Mouse (Mus musculus): Measurements from ENCODE around the gene Smpdl3b.
"Not testable (repeated sequence)": the region's sequence is repeated elsewhere in the genome, so short reads cannot be mapped to it uniquely, and the experiment has no call there.

Smpdl3b gene

GRCm38 (mm10) chr4:132778562-132779201 is 21.6 kb upstream of the Smpdl3b start:
- peak; percentile 38 to 41 for DNase-seq

GRCm38 (mm10) chr4:132776764-132777163 is 19.7 kb upstream of the Smpdl3b start:
- DNase-seq, result peak; percentile 86

DNA sequence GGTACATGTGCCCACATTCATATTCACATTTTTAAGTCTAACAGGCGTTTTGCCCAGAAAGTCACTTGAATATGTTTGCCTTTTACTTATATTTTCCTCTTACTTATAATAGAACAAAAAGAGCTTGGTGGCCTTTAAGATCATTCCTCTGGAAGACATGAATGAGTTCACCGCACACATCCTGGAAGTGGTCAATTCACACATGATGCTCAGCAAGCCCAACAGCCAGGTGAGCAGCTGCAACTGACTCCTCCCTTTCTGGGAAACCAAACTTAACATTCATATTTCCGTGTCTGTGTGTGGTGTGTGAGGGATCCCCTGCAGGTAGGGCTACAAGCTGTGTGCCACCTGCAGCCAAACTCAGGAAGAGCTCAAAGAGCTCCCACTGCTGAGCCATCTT is 17.9 kb upstream of the Smpdl3b start:
- DNase-seq, result no peak

- no peak for DNase-seq
Measured at GRCm38 (mm10) chr4:132771776-132772175, 14.7 kb upstream of the Smpdl3b start.

DNA sequence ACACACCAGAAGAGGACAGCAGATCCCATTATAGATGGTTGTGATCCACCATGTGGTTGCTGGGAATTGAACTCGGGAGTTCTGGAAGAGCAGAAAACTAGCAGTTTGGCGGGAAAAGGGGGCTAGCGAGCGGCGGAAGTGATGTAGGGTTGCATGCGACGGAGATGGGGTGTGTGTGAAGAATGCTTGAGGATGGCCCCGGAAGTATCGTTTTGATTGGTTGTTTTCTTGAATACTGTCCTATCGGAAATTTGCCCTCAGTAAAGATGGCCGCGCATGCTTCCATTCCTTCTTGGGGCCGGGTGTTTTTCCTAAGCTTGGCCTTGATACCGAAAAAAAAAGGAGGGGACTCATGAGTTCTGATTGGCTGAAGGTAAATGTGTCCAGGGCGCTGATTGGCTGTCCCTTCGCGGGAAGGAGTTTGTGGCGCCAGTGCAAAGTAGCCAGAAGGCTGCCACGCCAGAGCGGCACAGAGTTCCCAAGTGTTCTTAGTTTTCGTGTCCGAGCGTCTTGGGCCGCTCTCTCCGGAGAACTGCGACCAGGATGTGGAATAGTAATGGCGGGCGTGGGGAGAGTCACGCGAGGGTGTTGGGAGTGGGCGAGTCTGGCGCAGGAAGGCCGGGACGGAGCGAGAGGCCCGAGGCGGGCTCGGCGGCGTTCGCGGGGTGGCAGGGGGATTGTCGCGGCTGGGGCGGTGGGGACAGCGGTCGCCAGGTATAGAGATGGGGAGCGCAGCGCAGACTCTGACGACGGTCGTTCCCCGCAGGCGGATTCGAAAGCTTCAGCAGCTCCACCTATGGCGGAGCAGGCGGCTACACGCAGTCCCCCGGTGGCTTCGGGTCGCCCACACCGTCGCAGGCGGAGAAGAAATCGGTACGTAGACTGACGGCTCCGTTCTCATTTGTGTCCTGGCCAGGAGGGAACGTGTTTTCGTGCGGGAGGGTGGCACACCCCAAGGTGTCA is 11.1 kb upstream of the Smpdl3b start, which contains the start of gene Rpa2:
Gene Rpa2, plus strand, starts transcription at position 419 of the 963 bp plus-strand sequence.
- DNase-seq, result peak; percentile 93 to 95

- not testable (repeated sequence) for DNase-seq
Measured at GRCm38 (mm10) chr4:132763125-132763524, 6.1 kb upstream of the Smpdl3b start.

DNA sequence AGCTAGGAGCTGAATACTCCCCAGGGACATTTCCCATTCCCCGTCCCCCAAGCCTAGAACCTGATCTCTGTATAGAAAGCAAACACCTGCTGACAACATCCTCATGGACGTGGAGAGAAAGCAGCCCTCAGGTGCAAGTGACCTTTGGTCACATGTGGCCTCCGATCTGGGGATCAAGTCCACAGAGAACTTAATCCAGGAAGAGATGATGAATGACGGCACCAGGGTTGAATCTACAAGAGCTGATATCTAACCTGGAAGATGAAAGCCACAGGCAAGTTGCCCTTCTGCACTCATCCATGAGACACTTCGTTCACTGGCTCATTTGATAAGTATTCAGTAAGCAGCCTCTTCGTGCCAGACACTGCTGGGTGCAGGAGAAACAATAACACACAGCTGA is 5.5 kb upstream of the Smpdl3b start:
- DNase-seq, result no peak

DNA sequence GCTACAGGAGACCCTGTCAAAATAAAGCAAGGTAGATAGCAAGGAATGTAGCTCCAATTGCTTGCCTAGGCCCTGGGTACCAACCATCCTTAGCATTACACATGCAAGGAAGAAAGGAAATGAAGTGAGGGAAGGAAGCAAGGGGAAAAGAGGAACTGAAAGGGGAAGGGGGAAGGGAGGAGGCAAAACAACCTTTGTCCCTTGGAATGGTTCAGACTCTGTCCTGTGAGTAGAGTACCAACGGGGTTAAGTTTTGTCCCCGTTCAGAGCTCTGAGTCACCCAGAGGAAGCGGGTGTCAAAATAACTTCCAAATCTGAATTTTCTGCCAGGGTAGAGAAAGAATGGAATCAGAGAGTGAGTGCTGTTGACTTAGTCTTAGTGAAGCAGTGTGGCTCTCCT is 3.2 kb upstream of the Smpdl3b start:
- peak in 1 of 2 experiments; percentile 8 for DNase-seq

DNA sequence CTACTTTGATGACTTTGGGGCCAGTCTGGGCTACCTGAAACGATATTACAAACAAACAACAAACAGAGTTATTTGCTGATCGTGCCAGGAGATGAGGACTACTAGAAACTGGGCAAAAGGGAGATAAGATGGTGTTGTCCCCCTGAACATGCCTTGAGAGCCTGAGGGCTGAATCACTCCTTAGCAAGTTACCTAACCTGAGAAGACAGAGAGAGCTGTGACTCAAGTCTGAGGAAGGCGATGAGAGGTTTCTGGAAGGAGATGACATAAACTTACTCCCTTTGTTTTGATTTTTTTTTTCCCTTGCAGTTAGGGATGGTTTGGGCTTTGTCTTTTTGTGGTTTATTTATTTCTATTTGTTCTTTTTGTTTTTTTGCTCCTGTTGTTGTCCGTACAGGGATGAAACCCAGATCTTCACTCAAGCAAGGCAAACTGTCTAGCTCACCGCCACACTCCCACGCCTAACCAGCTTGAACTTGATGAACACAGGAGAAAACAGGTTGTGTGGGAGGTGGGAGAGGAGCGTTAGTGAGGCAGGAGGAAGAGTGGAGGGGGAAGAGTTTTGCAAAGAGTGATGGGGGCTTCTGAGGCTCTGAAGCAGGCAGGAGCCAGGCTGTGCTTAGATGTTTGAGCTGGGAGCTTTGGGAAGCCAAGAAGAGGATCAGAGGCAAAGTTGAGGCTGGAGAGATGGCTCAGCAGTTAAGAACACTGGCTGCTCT is 740 bp upstream of the Smpdl3b start:
- DNase-seq, result no peak

DNA sequence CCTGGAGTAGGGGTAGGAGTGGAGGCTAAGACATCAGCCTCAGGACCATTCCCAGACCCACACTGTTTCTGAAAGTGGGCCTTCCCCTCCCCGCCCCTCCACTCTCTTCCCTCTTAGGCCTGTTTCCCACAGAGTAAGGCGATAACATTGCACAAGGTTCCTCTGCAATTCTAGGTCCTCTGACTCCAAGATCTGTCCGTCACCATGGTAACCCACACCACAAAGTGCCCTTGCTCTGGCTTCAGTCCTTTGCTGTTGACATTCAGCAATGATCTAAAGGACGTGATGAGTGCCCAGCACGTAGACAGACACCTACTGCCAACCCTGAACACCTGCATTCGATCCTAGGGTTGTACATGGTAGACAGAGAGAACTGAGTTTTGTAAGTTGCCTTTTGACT is 4.1 kb downstream of the Smpdl3b start:
- DNase-seq, result no peak

DNA sequence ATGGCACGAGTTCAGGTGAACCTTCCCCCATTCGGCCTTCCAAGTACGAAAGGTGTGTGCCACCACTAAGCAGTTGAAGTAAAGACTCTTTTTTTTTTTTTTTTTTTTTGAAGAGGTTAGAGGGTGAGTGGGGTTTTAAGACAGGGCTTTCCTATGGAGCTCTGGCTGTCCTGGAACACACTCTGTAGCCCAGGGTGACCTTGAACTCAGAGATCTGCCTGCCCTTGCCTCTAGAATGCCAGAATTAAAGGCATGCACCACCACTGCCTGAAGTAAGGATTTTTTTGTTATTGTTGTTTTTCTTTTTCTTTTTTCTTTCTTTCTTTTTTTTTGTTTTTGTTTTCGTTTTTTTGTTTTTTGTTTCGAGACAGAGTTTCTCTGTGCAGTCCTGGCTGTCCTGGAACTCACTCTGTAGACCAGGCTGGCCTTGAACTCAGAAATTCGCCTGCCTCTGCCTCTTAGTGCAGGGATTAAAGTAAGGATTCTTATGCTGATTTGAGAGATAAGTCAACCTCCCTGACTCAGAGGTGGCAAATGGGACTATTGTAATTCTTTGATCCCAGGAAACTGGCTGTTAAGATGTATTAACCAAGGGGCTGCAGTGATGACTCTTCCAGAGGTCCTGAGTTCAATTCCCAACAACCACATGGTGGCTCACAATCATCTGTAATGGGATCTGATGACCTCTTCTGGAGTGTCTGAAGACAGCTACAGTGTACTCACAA is 7.6 kb downstream of the Smpdl3b start:
- no peak for DNase-seq

DNA sequence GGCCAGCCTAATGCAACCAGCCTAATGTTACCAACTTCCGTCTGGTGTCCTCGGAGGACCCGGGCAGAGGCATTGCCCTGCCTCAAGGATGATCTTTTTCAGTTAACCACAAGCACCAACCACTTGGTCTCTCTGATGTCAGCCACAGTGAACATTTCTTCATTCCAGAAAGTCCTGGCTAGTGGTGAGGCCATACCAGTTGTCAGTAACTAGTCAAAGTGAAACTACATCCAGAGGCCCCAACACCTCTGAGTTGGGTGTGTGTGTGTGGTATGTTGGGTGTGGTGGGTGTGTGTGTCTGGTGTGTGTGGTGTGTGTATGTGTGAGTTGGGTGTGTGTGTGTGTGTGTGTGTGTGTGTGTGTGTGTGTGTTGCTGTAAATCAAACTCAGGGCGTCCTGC is 8.3 kb downstream of the Smpdl3b start:
- no peak for DNase-seq

GRCm38 (mm10) chr4:132747664-132748259 is 9.3 kb downstream of the Smpdl3b start:
- DNase-seq, result peak; percentile 63 to 64

DNA sequence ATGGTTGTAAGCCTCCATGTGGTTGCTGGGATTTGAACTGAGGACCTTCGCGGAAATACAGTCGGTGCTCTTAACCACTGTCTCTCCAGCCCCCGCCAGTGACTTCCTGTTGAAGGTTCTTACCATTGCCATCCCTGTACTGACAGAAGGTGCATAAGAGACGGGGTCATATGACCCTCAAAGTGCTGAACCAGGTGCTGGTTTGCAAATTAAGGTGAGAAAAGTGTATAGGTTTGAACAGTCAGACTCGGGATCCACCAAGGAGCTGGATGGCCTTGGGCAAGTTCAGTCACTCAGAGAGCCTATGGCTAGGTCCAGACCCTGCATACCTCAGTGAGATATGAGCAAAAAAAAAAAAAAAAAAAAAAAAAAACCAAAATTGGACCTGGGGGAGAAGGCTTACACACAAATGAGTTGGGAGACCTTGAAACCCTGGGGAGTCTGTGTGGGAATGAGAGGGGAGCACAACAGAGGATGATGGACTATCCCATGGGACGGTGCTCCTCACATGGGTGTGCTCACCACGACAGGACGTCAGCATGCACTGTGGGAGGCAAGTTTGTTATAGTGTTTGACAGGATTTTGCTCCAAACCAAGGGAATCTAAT is 10.0 kb downstream of the Smpdl3b start:
- no peak for DNase-seq

GRCm38 (mm10) chr4:132743992-132744911 is 12.8 kb downstream of the Smpdl3b start:
- DNase-seq, result no peak

GRCm38 (mm10) chr4:132741491-132741890 is 15.6 kb downstream of the Smpdl3b start:
- no peak for DNase-seq

DNA sequence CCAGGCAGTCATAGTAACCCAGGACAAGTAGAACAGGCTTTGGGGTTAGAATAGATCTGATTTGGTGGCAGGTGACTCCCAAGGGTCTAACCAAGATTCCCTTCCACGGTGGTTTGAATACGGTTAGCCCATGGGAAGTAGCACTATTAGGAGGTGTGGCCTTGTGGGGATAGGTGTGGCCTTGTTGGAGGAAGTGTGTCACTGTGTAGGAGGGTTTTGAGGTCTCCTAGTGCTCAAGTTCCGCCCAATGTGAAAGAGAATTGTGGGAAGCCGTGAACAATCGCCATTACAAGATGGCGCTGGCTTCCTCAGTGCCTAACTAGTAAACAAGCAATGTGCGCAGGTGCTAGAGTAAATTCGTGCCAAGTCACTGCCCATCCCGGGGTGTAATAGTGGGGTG is 19.9 kb downstream of the Smpdl3b start:
- not testable (repeated sequence) for DNase-seq

DNA sequence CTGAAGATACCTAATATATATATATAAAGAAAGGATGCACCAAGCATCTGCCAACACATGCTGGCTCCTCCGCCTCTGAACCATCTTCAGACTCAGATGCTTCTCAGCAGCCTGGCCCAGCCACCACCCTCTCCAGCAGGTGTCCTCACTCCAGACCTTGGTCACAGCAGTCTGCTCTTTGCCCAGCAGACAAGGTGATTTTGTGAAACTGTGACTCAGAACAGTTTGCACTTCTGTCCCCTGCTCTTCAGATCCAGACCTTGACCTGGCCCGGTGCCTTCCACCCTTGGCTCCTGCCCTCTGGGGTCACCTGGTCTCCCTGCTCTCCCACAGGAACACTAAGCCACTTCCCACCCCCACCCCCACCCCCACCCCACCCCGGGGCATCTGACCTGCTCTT is 21.2 kb downstream of the Smpdl3b start:
- DNase-seq, result peak in 1 of 2 experiments; percentile 9

- DNase-seq, result no peak
Measured at GRCm38 (mm10) chr4:132735389-132735788, 21.7 kb downstream of the Smpdl3b start.

GRCm38 (mm10) chr4:132734766-132735165 is 22.3 kb downstream of the Smpdl3b start:
- no peak for DNase-seq

Data from B cell, adult 2 months (primary cell).